Mouse (Mus musculus): ENCODE results near the gene Epo. TPM values are rescaled to one million over a fixed set of nuclear protein-coding genes. Genes with fewer than 3 reads are reported as not detected.

Gene Epo
- polyA plus RNA-seq, 1 experiment from 2014 or later, result not detected

GRCm38 (mm10) chr5:137466946-137467345 lies 66.1 kb downstream of the Epo start:
- Histone ChIP-seq H3K4me3 (no peak overlapping the region), H3K4me2 (no peak overlapping the region), H3K4me1 (0 out of 2 replicates have a peak, but pooled peaks cover under 1% of the 10 kb centered on the region), H3K27me3 (replicated peaks) (peaks cover 12% of the 10 kb centered on the region), H3K9me3 (no peaks in the 10 kb centered on the region), H3K36me3 (no peaks in the 10 kb centered on the region), H3K27ac (replicated peaks) (no peak overlapping the region), H3K9ac (no peak overlapping the region)
- no peak for ATAC-seq (ENCODE audit: extremely low read depth, insufficient number of reproducible peaks, low FRiP score, low TSS enrichment)
- WGBS, result 85% methylated on average over 6 of the region's 6 CpGs

DNA sequence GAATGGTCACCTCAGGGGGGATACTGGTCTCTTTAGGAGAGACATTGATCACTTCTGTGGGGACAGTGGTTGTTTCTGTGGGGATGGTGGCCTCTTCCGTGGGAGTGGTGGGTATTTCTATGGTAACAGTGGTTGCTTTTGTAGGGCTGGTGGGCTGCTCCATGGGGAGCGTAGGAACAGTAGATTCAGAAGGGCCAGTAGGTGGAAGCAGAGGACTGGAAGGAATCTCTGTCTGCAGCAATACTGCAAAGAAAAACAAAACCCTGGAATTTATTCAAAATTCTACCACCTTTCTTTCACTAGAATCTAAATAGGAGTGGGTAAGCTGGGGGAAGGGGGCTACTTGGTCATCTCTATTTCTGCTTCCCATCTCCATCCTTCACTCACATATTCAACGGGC lies 68.0 kb downstream of the Epo start:
- Histone ChIP-seq H3K27me3 (replicated peaks) (peaks cover 16% of the 10 kb centered on the region), H3K4me3 (no peak overlapping the region), H3K9ac (no peak overlapping the region), H3K27ac (replicated peaks) (no peak overlapping the region), H3K4me1 (no peaks in the 10 kb centered on the region), H3K4me2 (no peak overlapping the region), H3K36me3 (no peaks in the 10 kb centered on the region), H3K9me3 (no peaks in the 10 kb centered on the region)
- ATAC-seq (ENCODE audit: extremely low read depth, insufficient number of reproducible peaks, low FRiP score, low TSS enrichment), result no peak
- WGBS, result 44% methylated on average over 3 of the region's 3 CpGs

DNA sequence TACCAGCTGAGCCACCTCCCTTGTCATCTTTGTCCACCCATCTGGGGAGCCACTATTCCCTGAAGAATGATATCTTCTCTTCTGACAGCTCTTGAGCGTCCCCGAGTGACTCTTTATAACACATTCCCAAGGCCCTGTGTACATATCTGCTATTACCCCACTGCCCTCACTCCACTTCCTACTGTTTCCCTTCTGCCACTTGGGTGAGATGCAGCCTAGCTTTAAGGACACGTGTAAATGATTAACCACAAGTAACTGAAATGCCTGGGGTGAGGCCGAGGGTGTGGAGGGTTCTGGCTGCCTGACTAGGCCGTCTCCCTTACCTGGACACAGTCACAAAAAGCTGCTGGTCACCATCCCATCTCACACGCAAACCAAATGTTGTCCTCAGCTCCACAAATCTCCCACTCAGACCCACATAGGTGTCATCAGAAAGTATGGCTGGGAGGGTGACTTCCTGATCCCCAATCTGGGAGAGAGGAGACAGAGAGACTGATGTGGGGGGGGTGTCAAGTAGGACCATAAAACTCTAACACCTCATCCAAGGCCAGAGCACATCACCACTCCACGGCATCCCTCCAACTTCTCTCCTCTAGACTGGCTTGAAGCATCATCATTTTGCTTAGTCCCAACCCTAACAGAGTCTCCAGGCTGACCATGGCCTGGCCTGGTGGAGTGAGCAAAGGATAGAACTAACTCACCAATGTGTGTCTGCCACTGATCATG lies 77.0 kb downstream of the Epo start:
- no peak overlapping the region for H3K9ac ChIP-seq
- 61% methylated on average over 7 of the region's 7 CpGs for WGBS
- no peaks in the 10 kb centered on the region for H3K36me3 ChIP-seq
- no peaks in the 10 kb centered on the region for H3K4me1 ChIP-seq
- ATAC-seq (ENCODE audit: extremely low read depth, insufficient number of reproducible peaks, low FRiP score, low TSS enrichment), result no peak
- H3K27ac ChIP-seq (replicated peaks), result no peak overlapping the region
- no peak overlapping the region for H3K4me2 ChIP-seq
- no peaks in the 10 kb centered on the region for H3K9me3 ChIP-seq
- H3K4me3 ChIP-seq, result no peak overlapping the region
- peaks cover 12% of the 10 kb centered on the region; the same call in 1 of the 2 replicates for H3K27me3 ChIP-seq (replicated peaks)

DNA sequence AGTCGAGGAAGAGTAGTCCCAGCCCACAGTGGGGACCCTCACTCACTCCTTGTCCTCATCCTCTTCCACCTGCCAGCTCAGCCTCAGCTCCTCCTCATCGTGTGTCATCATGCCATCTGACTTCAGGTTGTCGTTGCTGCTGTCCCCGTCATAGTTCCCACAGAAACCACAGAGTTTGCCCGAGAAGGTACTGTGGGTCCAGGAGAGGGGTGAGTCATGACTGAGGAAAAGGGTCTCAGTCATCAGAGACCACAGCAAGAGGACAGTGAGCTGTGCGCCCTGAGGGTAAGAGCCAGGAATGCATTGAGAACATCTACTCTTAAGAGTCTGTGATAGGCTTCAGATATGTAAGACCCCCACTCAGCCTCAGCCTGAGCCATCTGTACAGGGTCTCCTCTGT lies 77.8 kb downstream of the Epo start:
- Histone ChIP-seq H3K27ac (replicated peaks) (no peak overlapping the region), H3K4me1 (no peaks in the 10 kb centered on the region), H3K36me3 (no peaks in the 10 kb centered on the region), H3K27me3 (replicated peaks) (peaks cover 10% of the 10 kb centered on the region; the same call in 1 of the 2 replicates), H3K9me3 (no peaks in the 10 kb centered on the region), H3K4me3 (no peak overlapping the region), H3K9ac (no peak overlapping the region), H3K4me2 (no peak overlapping the region)
- ATAC-seq (ENCODE audit: extremely low read depth, insufficient number of reproducible peaks, low FRiP score, low TSS enrichment), result no peak
- 69% methylated on average over 6 of the region's 6 CpGs for WGBS

- ATAC-seq (ENCODE audit: extremely low read depth, insufficient number of reproducible peaks, low FRiP score, low TSS enrichment), result no peak
- H3K9ac ChIP-seq, result no peak overlapping the region
Observed at GRCm38 (mm10) chr5:137445536-137445935, 87.5 kb downstream of the Epo start.

DNA sequence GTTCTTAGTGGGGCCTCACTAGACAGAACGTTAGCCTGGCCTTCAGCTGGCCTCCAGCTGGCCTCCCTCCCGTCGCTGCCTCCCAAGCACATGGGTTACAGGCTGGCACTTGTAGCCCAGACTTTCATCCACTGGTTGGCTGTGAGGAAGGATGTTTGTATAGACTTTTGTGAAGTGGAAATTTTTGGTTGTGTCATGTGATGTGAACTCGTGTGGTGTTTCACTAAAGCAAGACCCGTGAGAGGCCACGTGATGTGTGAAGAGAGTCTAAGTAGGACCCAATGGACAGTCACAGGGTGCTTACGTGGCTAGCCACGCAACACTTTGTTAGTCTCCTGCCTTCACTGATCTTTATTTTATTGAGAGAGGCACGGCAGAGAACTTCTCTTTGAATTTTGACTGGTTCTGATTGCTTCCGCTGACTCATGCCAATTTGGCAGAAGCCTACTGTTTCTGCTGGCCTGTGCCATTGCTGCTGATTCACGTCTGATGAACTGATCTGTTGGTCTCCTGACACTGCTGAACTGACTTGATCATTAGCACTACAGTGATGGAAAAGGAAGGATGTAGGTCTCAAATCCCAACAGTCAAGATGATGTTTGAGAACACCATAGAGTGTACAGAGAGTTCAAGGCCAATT lies 92.7 kb downstream of the Epo start:
- Histone ChIP-seq H3K9ac (no peak overlapping the region), H3K36me3 (no peaks in the 10 kb centered on the region), H3K9me3 (no peaks in the 10 kb centered on the region), H3K4me3 (no peak overlapping the region), H3K4me2 (no peak overlapping the region), H3K4me1 (no peaks in the 10 kb centered on the region), H3K27me3 (replicated peaks) (no peaks in the 10 kb centered on the region), H3K27ac (replicated peaks) (no peak overlapping the region)
- no peak for ATAC-seq (ENCODE audit: extremely low read depth, insufficient number of reproducible peaks, low FRiP score, low TSS enrichment)
- 72% methylated on average over 11 of the region's 11 CpGs for WGBS

More at GRCm38 (mm10) chr5:137445536-137445935, 87.5 kb downstream of the Epo start:
- H3K27ac ChIP-seq (replicated peaks), result no peak overlapping the region
- no peak overlapping the region for H3K4me2 ChIP-seq
- H3K36me3 ChIP-seq, result no peaks in the 10 kb centered on the region
- no peaks in the 10 kb centered on the region for H3K4me1 ChIP-seq
- H3K4me3 ChIP-seq, result no peak overlapping the region
- H3K27me3 ChIP-seq (replicated peaks), result no peaks in the 10 kb centered on the region
- H3K9me3 ChIP-seq, result no peaks in the 10 kb centered on the region

DNA sequence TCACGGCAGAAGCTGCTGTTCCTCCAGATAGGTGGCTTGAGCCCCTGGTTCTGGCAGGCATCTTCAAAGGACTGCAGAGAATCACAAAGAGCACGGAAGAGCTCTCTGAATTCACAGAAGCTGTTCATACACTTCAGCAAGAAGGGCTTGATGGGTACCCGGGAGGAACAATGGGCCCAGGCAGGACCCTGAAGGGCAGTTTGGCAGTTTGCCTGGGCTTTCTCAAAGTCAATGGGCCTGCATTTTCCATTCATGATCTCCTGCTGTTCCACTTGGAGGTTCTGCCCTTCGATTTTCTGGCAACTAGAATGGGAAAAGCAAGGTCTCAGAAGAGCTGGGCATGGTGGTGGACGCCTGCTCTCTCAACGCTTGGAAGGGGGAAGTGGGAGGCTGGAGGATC lies 99.2 kb downstream of the Epo start:
- Histone ChIP-seq H3K9ac (no peak overlapping the region), H3K27me3 (replicated peaks) (0 out of 2 replicates have a peak, but pooled peaks cover 2% of the 10 kb centered on the region), H3K4me3 (no peak overlapping the region), H3K27ac (replicated peaks) (no peak overlapping the region), H3K4me2 (no peak overlapping the region), H3K36me3 (no peaks in the 10 kb centered on the region), H3K4me1 (no peaks in the 10 kb centered on the region), H3K9me3 (no peaks in the 10 kb centered on the region)
- WGBS, result 51% methylated on average over 6 of the region's 6 CpGs
- ATAC-seq (ENCODE audit: extremely low read depth, insufficient number of reproducible peaks, low FRiP score, low TSS enrichment), result no peak

Small RNA genes lying within 50 kb of the gene (microRNA-seq; reads per million reads assigned to microRNA genes)
- gene Mir6418, result not detected

Other genes with a start within 250 kb of the Epo start
- gene Ache, start 245.7 kb downstream of the Epo start, polyA plus RNA-seq (2015; fragmentation: Nextera tagmentation; extraction: Ambion mirVana), result 12.7 and 14.8 TPM in 2 replicates
- gene Ufsp1, start 238.6 kb downstream of the Epo start, polyA plus RNA-seq (2015; fragmentation: Nextera tagmentation; extraction: Ambion mirVana), result 8.1 and 8.8 TPM in 2 replicates
- 84.9 and 88.1 TPM in 2 replicates for gene Srrt, start 225.6 kb downstream of the Epo start, polyA plus RNA-seq (2015; fragmentation: Nextera tagmentation; extraction: Ambion mirVana)
- gene Trip6, start 218.8 kb downstream of the Epo start, polyA plus RNA-seq (2015; fragmentation: Nextera tagmentation; extraction: Ambion mirVana), result 44.7 and 47.3 TPM in 2 replicates
- 8.1 and 8.7 TPM in 2 replicates for gene Slc12a9, start 199.6 kb downstream of the Epo start, polyA plus RNA-seq (2015; fragmentation: Nextera tagmentation; extraction: Ambion mirVana)
- gene Ephb4, start 183.1 kb downstream of the Epo start, polyA plus RNA-seq (2015; fragmentation: Nextera tagmentation; extraction: Ambion mirVana), result 33.1 and 37.6 TPM in 2 replicates
- 0.04 and 0.08 TPM in 2 replicates for gene Zan, start 56.2 kb downstream of the Epo start, polyA plus RNA-seq (2015; fragmentation: Nextera tagmentation; extraction: Ambion mirVana)
- 43.6 and 43.9 TPM in 2 replicates for gene Pop7, start 30.7 kb downstream of the Epo start, polyA plus RNA-seq (2015; fragmentation: Nextera tagmentation; extraction: Ambion mirVana)
- gene Gigyf1, start 14.7 kb downstream of the Epo start, polyA plus RNA-seq (2015; fragmentation: Nextera tagmentation; extraction: Ambion mirVana), result 8.4 and 8.8 TPM in 2 replicates
- gene Gnb2, start 268 bp upstream of the Epo start, polyA plus RNA-seq (2015; fragmentation: Nextera tagmentation; extraction: Ambion mirVana), result 299 and 300 TPM in 2 replicates
- gene Actl6b, start 20.3 kb upstream of the Epo start, polyA plus RNA-seq (2015; fragmentation: Nextera tagmentation; extraction: Ambion mirVana), result 0.27 and 0.35 TPM in 2 replicates
- 0.59 and 2.5 TPM in 2 replicates for gene Tfr2, start 36.6 kb upstream of the Epo start, polyA plus RNA-seq (2015; fragmentation: Nextera tagmentation; extraction: Ambion mirVana)
- gene Mospd3, start 67.8 kb upstream of the Epo start, polyA plus RNA-seq (2015; fragmentation: Nextera tagmentation; extraction: Ambion mirVana), result 16.4 and 18.4 TPM in 2 replicates
- 113 and 114 TPM in 2 replicates for gene Pcolce, start 80.5 kb upstream of the Epo start, polyA plus RNA-seq (2015; fragmentation: Nextera tagmentation; extraction: Ambion mirVana)
- 0.12 and 0.23 TPM in 2 replicates for gene Fbxo24, start 95.8 kb upstream of the Epo start, polyA plus RNA-seq (2015; fragmentation: Nextera tagmentation; extraction: Ambion mirVana)
- gene Lrch4, start 95.9 kb upstream of the Epo start, polyA plus RNA-seq (2015; fragmentation: Nextera tagmentation; extraction: Ambion mirVana), result 21.8 and 24.2 TPM in 2 replicates
- gene Gm20605, start 95.9 kb upstream of the Epo start, polyA plus RNA-seq (2015; fragmentation: Nextera tagmentation; extraction: Ambion mirVana), result 5.5 TPM in 2 replicates
- gene Sap25, start 108.1 kb upstream of the Epo start, polyA plus RNA-seq (2015; fragmentation: Nextera tagmentation; extraction: Ambion mirVana), result 3.9 and 4.1 TPM in 2 replicates
- gene Irs3, start 112.5 kb upstream of the Epo start, polyA plus RNA-seq (2015; fragmentation: Nextera tagmentation; extraction: Ambion mirVana), result 0.14 TPM in 1 of 2 replicates, not detected in the other
- gene Agfg2, start 151.5 kb upstream of the Epo start, polyA plus RNA-seq (2015; fragmentation: Nextera tagmentation; extraction: Ambion mirVana), result 19.7 and 20.7 TPM in 2 replicates
- 1.3 and 1.5 TPM in 2 replicates for gene Nyap1, start 208.4 kb upstream of the Epo start, polyA plus RNA-seq (2015; fragmentation: Nextera tagmentation; extraction: Ambion mirVana)
- 128 and 131 TPM in 2 replicates for gene Tsc22d4, start 212.5 kb upstream of the Epo start, polyA plus RNA-seq (2015; fragmentation: Nextera tagmentation; extraction: Ambion mirVana)
- 18.3 and 22.3 TPM in 2 replicates for gene Ppp1r35, start 245.6 kb upstream of the Epo start, polyA plus RNA-seq (2015; fragmentation: Nextera tagmentation; extraction: Ambion mirVana)

Data from heart, embryonic 13.5 days (tissue).